Mouse (Mus musculus): Measurements from ENCODE around the gene 1700030J22Rik.
A peak's percentile ranks its signal among the peaks of the same experiment; 100 is the strongest.

Gene 1700030J22Rik

GRCm38 (mm10) chr8:116978631-116979256, at the start of gene 1700030J22Rik:
Gene 1700030J22Rik, minus strand, starts transcription at chr8:116978959.
- peak; percentile 41; the same call in 1 of the 2 replicates for TF ChIP-seq GATA4 (IDR thresholded peaks at IDR 0.05; ENCODE audit: insufficient replicate concordance, low read length)

- no peak for TF ChIP-seq GATA4 (IDR thresholded peaks at IDR 0.05; ENCODE audit: insufficient replicate concordance, low read length)
These were observed 48.8 kb upstream of the 1700030J22Rik start for GRCm38 (mm10) chr8:117027601-117028000.

GRCm38 (mm10) chr8:117022297-117022993, 43.7 kb upstream of the 1700030J22Rik start:
- no peak for TF ChIP-seq GATA4 (IDR thresholded peaks at IDR 0.05; ENCODE audit: insufficient replicate concordance, low read length)

- TF ChIP-seq GATA4 (IDR thresholded peaks at IDR 0.05; ENCODE audit: insufficient replicate concordance, low read length) = no peak
These were observed 40.8 kb upstream of the 1700030J22Rik start for GRCm38 (mm10) chr8:117019323-117020275.

- TF ChIP-seq GATA4 (IDR thresholded peaks at IDR 0.05; ENCODE audit: insufficient replicate concordance, low read length) = no peak
These were observed 39.1 kb upstream of the 1700030J22Rik start for GRCm38 (mm10) chr8:117017896-117018295.

GRCm38 (mm10) chr8:117017006-117017405, 38.2 kb upstream of the 1700030J22Rik start:
- TF ChIP-seq GATA4 (IDR thresholded peaks at IDR 0.05; ENCODE audit: insufficient replicate concordance, low read length) = no peak

- TF ChIP-seq GATA4 (IDR thresholded peaks at IDR 0.05; ENCODE audit: insufficient replicate concordance, low read length) = no peak
These were observed 36.9 kb upstream of the 1700030J22Rik start for GRCm38 (mm10) chr8:117015670-117016069.

GRCm38 (mm10) chr8:117011366-117011765, 32.6 kb upstream of the 1700030J22Rik start:
- no peak for TF ChIP-seq GATA4 (IDR thresholded peaks at IDR 0.05; ENCODE audit: insufficient replicate concordance, low read length)

GRCm38 (mm10) chr8:116994016-116994716, 15.4 kb upstream of the 1700030J22Rik start:
- TF ChIP-seq GATA4 (IDR thresholded peaks at IDR 0.05; ENCODE audit: insufficient replicate concordance, low read length) = no peak

- TF ChIP-seq GATA4 (IDR thresholded peaks at IDR 0.05; ENCODE audit: insufficient replicate concordance, low read length) = peak; percentile 53; the same call in 1 of the 2 replicates
These were observed 14.5 kb upstream of the 1700030J22Rik start, which contains the start of gene Gcsh for GRCm38 (mm10) chr8:116993095-116993867. Gene Gcsh, minus strand, starts transcription at chr8:116993537.

- TF ChIP-seq GATA4 (IDR thresholded peaks at IDR 0.05; ENCODE audit: insufficient replicate concordance, low read length) = no peak
These were observed 13.6 kb upstream of the 1700030J22Rik start for GRCm38 (mm10) chr8:116992176-116992971.

- TF ChIP-seq GATA4 (IDR thresholded peaks at IDR 0.05; ENCODE audit: insufficient replicate concordance, low read length) = no peak
These were observed 12.5 kb upstream of the 1700030J22Rik start for GRCm38 (mm10) chr8:116991241-116991640.

GRCm38 (mm10) chr8:116989842-116990241, 11.1 kb upstream of the 1700030J22Rik start:
- no peak for TF ChIP-seq GATA4 (IDR thresholded peaks at IDR 0.05; ENCODE audit: insufficient replicate concordance, low read length)

Measured in liver, adult (tissue).